Mouse (Mus musculus): ENCODE data around the gene Gm20388.
"Not testable (repeated sequence)": the region's sequence is repeated elsewhere in the genome, so short reads cannot be mapped to it uniquely, and the experiment has no call there.

Gm20388 gene

DNA sequence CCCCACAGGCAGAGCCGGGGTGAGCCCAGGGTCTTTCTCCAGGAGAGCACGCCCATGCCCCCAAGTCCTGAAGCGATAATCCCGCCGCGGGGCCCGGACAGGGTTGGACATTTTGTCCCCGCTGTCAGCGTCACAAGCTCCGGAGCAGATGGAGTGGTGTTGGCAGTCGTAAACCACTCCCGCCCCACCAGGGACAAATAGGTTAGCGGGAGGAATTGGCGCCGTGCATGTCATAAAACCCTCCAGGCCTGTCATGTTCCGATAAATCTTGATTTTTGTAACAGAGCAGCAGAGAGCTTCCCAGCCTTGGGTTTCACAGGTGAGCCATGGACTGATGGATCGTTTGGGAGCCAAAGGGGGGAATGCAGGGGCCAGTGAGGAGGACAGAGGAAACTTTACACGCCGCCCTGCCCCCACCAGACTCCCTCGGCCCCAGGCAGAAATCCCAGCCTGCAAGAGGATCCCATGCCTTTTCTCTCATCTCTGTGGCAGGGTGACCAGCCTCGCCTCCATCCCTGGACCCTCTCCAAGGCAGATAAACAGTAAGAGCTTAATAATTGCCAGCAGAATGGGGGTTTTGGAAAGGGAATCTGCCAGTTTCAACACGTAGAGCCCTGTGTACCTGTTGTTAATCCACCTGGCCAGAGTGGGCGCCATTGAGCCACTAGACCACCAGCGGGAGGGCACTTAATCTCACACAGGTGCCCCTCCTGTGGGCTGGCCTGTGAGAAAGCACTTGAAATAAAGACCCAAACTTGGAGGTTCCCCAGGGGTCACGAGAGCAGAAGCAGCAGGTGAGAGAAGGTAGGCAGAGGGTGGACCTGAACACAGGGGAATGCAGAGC lies 1400.6 kb downstream of the Gm20388 start:
- DNase-seq (ENCODE audit: low spot score): no peak

DNA sequence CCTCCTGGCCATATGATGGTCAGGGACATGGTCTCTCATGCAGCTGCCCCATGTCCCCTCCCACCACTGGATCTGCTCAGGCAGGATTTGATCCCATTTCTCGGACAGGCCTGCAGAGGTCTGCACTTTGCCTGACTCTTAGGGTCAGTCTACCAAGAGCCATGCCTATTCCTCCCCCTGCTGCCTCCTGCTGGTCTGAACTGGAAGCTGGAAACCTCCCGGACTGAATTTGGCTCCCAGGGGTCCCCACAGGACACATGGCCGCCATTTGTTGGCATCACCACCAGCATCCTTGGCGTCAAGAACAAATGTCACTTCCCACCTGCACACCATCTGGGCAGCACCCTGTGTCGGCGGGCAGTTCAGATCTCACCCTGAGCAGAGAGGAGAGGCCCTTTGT lies 1402.8 kb downstream of the Gm20388 start:
- no peak for DNase-seq (ENCODE audit: low spot score)

DNA sequence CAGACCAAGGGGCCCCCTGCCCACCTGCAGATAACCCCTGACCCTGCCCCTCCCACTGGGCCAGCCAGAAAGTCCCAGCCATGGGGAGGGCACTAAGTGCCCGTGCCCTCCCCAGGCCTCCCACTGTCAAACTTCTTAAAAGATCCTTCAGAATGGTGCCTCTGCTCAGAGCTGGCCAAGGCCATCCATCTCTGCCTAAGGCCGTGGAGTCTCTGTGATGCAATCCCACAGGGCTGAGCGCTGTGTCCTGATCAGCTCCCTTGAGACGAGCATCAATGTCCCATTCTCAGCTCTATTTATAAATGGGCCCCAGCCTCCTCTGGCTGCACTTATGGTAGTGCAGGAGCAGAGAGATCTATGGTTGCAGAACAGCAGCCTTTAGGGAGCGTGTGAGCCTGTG lies 1403.4 kb downstream of the Gm20388 start:
- no peak for DNase-seq (ENCODE audit: low spot score)

DNA sequence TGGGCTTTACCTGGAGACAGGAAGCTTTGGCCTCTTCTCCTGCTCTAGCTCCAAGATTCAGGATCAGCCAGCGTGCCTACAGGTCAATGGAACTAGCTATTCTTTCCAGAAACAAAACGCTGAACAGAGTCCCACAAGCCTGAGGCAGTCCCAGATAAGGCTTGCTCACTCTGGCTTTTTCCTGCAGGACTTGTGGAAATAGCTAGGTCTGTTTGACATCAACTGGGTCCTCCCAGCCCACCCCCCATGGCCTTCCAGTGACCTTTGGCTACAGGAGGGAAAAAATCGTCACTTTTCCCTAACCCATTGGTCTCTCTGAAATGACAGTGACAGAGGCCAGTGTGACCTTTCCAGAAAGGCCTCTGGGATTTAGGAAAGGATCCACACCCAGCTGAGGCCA lies 1404.9 kb downstream of the Gm20388 start:
- DNase-seq (ENCODE audit: low spot score): no peak

DNA sequence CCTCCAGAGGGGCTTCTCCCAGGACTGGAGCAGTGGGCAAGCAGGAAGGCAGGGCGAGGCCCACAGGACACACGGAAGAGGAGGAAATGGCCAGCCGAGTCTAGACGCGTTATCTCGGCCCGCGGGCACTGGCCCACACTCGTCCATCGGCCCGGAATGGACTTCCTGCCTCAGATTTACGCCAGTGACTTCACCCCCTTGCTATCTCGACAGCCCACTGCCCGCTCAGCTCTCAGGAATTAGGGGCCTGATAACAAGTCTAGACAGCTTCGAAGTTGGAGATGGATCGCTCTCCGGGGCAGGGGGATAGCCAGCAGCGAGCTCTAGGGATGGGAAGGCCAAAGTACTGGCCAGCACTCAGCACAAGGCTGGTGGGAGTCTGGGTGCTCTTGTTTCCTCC lies 1405.4 kb downstream of the Gm20388 start:
- DNase-seq (ENCODE audit: low spot score): no peak

DNA sequence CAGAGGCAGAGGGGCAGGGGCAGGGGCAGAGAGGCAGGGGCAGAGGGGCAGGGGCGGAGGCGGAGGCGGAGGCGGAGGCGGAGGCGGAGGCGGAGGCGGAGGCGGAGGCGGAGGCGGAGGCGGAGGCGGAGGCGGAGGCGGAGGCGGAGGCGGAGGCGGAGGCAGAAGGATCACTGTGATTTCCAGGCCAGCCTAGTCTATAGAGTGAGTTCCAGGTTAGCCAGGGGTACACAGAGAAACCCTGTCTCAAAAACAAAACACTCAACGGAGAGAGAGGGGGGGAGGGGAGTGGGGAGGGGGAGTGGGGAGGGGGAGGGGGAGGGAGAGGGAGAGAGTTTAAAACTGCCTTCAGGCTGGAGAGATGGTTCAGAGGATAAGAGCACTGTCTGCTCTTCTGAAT lies 1408.1 kb downstream of the Gm20388 start:
- not testable (repeated sequence) for DNase-seq (ENCODE audit: low spot score)

DNA sequence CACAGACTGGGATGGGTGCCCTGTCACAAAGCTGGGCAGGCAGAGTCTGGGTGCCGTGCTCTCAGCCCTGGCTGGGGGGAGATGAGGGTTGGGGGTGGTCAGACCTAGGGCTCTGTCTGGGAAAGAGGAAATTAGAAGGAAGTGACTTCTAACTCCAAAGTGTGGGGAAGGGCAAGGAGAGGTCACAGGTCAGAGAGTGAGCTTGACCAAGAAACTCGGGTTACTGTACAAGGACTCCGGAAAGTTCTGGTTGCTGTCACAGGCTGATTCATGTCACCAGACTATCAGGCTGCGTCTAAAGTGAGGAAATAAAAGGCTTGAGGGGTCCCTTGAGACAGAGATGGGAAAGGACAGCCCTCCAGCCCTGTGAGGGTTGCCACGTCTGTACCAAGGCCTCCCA lies 1408.8 kb downstream of the Gm20388 start:
- DNase-seq (ENCODE audit: low spot score): no peak

DNA sequence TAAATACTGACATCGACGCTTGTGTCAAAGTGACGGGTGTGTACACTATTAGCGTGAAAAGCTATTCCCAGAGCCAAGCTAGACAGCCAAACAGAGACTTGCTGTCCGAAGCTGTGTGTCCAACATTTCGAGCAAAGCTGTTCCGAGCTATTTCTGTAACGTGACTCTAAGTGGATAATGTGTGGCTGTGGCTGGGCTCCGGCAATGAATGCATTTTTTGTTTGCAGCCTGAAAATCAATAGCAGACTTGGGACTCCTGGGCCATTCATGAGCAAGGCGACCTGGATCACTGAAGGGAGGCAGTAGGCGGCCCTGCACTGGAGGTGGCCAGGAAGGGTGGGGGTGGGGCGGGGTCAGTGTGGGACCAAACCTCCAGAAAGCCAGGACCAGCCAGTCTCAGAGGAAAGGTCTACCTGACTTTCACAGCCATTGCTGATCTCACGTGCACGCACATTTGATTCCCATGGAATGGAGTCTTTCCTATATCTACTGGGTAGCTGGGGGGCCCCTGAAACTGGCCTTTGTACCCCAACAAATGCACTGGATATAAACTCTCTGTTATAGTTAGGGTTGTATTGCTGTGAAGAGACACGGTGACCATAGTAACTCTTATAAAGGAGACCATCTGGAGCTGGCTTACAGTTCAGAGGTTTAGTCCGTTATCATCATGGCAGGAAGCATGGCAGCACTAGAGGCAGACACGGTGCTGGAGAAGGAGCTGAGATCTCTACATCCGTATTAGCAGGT lies 1415.7 kb downstream of the Gm20388 start:
- no peak for DNase-seq (ENCODE audit: low spot score)

DNA sequence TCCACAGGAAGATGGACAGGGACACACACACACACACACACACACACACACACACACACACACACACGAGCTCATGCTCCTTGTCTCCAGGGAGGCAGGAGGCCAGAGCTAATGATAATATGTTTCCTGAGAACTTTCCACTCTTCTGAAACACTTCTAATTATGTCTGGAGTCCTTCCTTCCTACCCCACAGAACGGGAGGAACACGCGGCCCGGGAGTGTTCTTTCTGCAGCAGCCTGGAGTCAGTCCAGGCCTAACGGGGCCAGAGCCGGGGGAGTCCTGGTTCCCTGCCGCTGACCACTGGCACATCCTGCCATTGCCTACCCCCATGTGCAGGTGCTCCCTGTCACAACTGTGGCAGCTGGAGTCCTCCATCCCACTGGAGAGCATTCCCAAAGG lies 1421.8 kb downstream of the Gm20388 start:
- DNase-seq (ENCODE audit: low spot score): no peak

DNA sequence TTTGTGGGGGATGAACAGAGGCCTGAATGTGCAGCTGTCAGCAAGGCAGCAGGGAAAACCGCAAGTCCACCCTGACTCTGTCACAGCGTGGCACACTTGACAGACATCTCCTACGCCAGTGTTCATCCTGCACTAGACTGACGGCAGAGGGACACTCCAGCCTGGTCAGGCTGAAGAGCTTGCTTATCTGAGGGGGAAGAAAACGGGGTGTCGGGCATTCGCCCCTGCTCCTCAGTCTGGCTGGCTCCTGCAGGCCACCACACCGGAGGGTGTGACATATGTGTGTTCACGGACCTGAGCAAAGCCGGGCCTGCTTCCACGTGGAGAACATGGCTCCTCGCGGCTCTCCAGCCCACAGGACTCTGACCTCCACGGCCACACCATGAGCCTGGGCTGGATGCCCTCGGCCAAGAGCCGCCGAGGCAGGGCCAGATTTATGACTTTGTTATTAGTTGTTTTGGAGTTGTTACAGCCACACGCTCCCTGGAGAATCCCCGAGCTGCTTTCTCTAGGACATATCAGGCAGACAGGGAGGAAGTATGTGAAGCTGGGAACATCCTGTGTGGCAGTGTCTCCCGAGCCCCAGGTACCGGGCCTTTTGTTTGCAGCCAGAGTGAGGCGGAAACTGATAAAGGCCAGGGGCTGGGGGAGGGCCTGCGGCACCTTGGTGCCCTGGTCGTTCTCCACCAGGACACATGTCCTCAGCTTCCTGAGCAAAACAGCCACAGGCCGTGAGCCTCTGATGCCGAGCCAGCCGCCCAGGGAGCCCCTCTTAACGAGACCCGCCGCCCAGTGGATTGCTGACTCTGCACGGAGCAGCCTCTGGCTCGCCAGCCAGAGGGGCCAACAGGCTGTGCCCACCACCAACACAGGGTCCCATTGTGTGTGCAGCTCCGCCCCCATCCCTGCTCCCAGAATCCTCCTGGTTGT lies 1424.1 kb downstream of the Gm20388 start:
- no peak for DNase-seq (ENCODE audit: low spot score)

DNA sequence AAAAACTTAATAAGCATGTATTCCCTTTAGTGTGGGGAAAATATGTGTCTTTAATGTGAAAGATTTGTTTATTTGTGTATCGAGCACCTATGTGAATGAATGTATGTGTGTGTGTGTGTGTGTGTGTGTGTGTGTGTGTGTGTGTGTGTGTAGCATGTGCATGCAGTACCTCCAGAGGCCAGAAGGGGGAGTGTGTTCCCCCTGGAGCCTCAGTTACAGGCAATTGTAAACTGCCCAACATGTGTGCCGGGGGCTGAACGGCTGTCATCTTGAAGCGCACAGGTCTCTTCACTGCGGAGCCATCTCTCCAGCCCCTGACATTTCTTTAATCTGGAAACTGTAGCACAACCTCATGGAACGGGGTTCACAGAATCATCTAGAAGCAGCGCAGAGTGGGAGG lies 1425.0 kb downstream of the Gm20388 start:
- DNase-seq (ENCODE audit: low spot score): no peak

DNA sequence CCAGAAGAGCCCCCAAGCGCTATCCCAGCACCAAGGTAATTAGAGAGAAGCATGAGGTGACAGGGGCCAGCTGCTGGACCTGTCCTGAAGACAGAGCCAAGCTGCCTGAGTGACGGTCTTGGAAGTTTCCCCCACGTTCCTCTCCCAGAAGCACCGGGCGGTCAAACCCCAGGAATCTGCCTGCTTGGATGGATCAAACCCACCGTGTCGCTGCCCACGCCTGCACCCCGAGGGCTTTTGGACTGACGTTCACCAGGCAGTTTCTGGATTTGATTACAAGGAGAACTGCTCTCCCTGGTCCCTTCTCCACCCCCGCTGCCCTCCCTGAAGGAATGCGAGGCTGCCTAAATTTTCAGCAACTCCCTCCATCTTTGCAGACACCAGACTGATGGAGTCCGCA lies 1432.3 kb downstream of the Gm20388 start:
- DNase-seq (ENCODE audit: low spot score): no peak

DNA sequence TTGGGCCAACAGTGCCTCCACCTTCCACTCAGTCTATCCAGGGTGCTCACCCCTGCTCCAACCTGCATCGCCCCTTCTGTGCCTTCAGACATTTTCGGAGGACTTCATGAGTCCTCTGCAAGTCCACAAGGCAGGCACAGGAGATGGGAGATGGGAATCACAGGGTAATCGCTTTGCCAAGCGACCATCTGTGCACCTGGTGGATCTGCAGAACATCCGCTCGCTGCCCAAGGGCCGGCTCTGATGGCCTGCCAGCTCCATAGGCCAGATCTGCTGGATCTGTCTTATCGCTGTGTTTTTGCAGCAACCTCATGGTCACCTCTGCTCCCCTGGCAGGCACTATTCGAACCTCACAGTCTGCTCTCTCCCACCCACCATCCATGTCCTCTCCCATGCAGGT lies 1433.8 kb downstream of the Gm20388 start:
- DNase-seq (ENCODE audit: low spot score): no peak

DNA sequence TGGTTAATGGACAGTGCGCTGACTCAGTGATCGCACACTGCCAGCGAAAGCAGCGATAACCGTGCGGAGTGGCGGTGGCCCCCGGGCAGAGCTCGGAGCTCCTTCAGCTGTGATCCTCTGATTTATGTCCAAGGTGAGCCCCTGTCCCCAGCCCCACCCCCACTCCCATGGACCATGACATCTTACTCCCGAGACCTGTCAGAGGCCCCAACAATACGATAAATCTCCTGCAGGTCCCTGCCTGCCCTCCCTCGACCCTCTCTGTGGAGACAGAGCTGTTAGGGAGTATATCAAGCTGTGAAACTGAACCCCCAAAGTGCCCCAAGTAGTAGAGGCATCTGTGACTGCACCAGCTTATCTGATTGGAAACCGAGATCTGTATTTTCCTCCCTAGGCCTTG lies 1435.5 kb downstream of the Gm20388 start:
- no peak for DNase-seq (ENCODE audit: low spot score)

DNA sequence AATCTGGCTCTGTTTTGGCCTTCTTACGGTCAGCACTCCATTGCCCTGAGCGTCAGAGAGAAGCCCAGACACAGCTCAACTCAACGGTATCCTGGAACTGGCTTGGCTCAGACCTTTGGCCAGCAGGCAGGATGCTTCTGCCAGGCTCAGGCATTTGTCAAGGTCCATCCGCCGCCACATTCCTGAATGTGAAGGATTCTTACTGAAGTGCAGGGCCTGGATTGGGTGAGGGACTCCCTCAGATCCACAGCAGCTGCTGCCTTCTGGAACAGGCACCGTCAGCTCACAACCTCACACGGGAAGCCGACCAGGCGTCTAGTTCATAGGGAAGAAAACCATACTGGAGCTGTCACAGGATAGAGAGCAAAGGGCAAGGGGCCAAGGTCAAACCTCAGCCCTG lies 1436.2 kb downstream of the Gm20388 start:
- no peak for DNase-seq (ENCODE audit: low spot score)

DNA sequence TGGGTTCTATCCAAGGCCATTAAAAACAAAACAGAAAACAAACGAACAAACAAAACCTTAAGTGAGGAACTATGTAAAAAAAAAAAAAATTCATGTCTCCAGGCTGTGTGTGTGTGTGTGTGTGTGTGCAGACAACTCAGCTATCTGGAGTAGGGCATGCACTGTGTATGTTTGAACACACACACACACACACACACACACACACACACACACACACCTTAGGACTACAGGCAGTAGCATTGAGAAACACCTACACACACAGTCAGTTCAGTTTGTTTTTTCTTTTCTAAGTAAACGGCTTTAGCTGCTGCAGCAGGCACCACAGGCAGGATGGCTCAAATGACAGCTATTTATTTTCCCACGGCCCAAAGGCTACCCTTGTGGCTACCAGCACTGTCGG lies 1438.4 kb downstream of the Gm20388 start:
- DNase-seq (ENCODE audit: low spot score): no peak

DNA sequence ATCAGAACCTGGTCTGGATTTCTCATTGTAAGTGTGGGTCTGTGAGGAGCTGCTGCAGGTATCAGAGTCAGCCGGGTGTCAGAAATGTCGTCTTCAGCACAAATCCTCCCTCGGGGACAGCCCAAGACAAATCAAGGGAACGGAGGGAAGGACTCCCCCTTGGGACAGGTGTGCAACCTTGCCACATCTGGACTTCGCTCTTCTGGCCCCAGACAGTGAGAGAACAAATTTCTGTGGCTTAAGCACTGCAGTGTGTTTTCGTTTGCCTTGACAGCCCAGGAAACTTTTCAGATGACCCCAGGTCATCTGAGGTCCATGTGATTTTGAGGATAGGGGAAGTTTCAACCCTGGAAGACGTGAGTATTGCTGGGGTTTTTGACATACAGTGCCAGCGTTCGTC lies 1440.2 kb downstream of the Gm20388 start:
- no peak for DNase-seq (ENCODE audit: low spot score)

DNA sequence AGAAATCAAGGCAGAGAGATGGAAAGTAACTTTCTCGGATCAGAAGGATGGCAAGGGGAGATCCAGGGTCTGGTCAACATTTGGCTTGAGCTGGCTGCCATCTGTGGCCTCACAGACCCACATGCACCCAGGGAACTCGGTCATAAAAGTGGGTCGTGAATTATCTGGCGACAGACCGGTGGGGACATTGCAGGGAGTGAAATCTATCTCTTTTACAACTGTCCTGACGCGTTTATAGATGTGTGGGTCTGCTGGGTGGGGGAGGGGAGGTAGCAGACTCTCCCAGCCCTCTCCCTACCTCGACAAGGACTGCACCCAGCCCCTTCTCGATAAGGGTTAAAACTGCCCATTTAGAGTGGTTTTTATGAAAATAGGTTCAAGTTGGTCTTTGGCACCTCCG lies 1444.2 kb downstream of the Gm20388 start:
- DNase-seq (ENCODE audit: low spot score): no peak

DNA sequence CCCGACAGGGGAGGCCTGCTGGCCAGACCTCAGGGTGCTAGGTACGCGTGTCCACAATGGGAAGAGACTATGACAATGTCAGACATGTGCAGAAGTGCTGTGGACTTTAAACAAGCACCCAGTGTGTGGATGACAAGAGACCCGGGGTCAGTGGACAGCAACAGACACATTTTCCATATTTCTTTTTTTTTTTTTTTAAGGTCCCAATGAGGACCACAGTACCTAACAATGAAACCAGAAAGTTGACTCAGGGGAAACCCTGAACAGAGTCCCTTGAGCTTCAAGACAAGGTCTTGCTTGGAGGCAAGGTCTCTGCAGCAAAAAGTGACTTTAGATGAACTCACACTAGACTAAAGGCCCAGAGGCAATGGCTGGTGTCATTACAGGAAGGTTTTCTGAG lies 1446.8 kb downstream of the Gm20388 start:
- DNase-seq (ENCODE audit: low spot score): no peak

DNA sequence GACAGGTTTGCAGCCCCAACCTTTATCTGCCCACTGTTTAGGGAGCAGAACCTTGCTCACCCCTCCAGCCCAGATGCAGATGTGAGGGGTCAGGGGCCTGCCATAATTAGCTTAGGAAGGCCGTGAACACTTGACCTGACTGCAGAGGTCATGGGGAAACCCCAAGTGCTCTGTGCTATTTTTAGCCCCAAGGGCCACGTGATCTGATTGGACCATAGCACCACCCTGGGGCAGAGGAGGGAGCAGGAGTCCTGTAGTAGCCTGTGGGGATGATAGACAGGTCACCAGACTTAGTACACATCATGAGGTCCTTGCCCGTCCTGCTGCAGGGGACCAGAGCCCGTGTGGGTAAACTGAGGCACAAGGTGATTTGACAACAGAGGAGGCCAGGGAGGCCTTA lies 1448.0 kb downstream of the Gm20388 start:
- no peak for DNase-seq (ENCODE audit: low spot score)

DNA sequence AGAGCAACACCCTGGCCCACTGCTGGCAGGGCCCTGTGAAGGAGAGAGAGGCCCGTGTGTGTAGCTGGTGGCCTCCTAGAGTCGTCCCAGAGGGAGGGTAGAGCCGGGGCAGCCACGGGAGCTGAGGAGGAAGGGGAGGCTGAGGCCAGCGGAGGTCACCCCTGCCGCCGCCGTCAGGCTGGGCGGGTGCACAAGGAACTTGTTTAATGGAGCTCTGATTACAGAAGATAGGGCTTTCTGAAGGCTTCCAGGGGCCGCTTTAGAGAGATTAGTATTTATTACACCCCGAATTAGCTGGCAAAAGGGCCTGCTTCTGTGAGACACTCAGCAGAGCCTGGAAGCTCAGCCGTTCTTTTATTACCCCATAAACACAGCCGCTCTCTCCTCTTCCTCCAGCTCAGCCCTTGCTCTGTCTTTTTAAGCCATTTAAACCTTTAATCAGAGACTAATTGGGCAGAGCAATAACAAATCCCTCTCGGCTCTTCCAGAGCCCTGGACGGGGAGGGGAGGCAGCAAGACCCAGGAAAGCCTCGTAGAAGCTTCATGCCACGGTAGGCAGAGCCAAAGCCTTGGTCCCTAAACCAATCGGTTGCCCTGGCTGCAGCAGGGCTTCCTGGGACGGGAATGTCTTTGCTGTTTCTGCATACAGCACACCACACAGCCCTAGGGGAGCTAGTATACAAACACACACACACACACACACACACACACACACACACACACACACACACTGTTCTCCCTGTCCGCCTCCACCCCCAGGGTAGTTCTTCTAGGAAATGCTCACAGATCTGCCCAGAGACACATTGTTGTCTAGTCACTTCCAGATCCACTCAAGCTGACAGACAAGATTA lies 1448.7 kb downstream of the Gm20388 start:
- DNase-seq (ENCODE audit: low spot score): no peak

DNA sequence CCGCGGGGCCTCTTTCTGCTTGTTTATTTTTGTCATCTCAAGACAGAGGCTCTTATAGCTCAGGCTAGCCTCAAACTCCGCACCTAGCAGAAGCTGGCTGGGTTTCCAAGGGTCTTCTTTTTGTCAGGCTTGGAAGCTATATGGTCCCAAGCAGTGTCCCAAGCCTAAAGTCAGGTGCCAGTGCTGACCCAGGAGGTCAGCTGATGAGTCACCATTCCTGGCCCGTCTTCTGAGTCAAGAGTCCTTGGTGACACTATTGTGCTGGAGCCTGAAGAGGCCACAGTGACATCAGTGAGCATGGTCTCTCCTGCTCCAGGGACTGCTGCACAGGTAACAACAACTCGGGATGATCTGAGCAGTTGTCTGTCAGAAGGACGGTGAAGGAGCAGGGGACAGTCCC lies 1449.4 kb downstream of the Gm20388 start:
- no peak for DNase-seq (ENCODE audit: low spot score)

Measured in ovary, postnatal 14 days (tissue).